Mouse (Mus musculus): ENCODE data around the gene Erich4. TPM values are rescaled to one million over a fixed set of nuclear protein-coding genes. Genes with fewer than 3 reads are reported as not detected.
"Not testable (repeated sequence)": the region's sequence is repeated elsewhere in the genome, so short reads cannot be mapped to it uniquely, and the experiment has no call there.

Erich4 gene
- total RNA-seq, 2 experiments from 2014 or later, result not detected

GRCm38 (mm10) chr7:25585351-25586204 lies 30.1 kb downstream of the Erich4 start:
- intact Hi-C loops (cut with DNase I), result no loop called here
- DNase-seq (ENCODE audit: low spot score in 2 of 2), result no peak

GRCm38 (mm10) chr7:25584651-25585050 lies 31.0 kb downstream of the Erich4 start:
- DNase-seq (ENCODE audit: low spot score in 2 of 2), result no peak
- intact Hi-C loops (cut with DNase I), result no loop called here

GRCm38 (mm10) chr7:25582301-25582810 lies 33.3 kb downstream of the Erich4 start:
- intact Hi-C loops (cut with DNase I), result no loop called here
- no peak for DNase-seq (ENCODE audit: low spot score in 2 of 2)

DNA sequence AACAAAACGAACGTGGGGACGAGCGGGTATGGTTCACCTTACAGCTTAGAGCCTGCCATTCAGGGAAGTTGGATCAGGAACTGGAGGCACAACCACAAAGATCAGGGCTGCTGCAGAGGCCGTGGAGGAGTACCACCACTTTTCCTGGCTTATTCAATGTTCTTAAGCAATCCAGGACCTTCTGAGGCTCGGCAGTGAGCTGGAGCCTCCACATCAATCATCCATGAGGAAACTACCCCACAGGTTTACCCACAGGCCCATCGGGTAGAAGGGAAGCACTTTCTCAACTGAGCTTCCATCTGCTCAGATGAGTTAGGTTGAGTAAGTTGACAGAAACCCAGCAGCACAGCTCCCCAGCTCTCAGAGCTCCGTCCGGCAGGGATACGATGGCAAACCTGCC lies 36.3 kb downstream of the Erich4 start:
- intact Hi-C loops (cut with DNase I), result loop anchor here (5.0 kb wide), 1 partner anchor 742 kb away; no protein-coding TSS in a partner anchor
- DNase-seq (ENCODE audit: low spot score in 2 of 2), result no peak

DNA sequence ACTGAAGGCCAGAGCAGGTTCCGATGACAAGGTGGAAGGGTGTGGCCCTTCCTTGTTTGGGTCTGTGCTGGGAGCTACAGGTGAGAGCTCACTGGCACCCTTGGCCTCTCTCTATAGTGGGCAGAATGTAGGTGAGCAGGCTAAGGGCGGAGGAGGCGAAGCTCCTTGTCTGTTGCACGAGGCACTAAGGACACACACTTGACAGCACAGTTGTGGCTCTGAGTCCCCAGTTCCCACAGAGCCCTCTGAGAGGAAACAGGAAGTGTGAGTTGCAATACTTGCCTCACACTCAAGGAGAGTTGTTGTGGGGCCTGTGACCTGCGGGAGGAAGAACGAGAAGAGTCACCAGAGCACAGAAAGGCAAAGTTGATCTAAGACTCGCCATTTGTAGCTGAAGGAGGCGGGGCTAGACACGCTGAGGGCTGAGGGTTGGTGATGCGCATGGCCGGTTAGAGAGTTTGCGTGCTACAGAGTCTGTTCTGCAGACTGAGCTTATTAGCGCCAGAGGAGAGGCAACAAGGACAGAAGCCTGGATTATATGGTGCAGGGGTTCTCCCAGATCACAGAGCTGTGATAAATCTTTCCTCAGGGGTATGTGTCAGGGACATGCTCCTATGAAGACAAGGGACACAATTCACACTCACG lies 38.8 kb downstream of the Erich4 start:
- intact Hi-C loops (cut with DNase I), result loop anchor here (5.0 kb wide), 1 partner anchor 740 kb away; no protein-coding TSS in a partner anchor
- DNase-seq (ENCODE audit: low spot score in 2 of 2), result not testable (repeated sequence)

- intact Hi-C loops (cut with DNase I), result loop anchor here (5.0 kb wide), 1 partner anchor 739 kb away; no protein-coding TSS in a partner anchor
- not testable (repeated sequence) for DNase-seq (ENCODE audit: low spot score in 2 of 2)
Measured at GRCm38 (mm10) chr7:25576308-25576707, 39.4 kb downstream of the Erich4 start.

DNA sequence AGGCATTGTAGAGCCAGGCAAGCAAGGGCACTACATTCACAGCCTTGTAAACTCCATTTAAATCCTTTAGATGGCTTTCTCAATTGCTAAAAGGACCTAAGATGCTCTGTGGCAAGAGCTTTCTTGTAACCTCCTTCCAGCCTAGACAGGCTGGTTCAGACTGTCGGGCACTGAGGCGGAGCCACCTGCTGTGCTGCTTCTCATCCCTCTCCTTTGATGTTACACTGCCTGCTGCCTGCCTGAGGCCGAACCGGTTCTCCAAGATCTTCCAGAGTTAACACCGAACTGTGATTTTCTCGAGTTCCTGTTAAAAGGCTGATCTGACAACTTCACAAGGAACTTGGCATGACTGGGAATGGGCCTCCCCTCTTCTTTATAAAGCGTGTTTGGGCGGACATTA lies 39.8 kb downstream of the Erich4 start:
- intact Hi-C loops (cut with DNase I), result loop anchor here (5.0 kb wide), 1 partner anchor 739 kb away; no protein-coding TSS in a partner anchor
- no peak for DNase-seq (ENCODE audit: low spot score in 2 of 2)

GRCm38 (mm10) chr7:25575105-25575504 lies 40.6 kb downstream of the Erich4 start:
- DNase-seq (ENCODE audit: low spot score in 2 of 2), result no peak
- intact Hi-C loops (cut with DNase I), result loop anchor here (5.0 kb wide), 1 partner anchor 738 kb away; no protein-coding TSS in a partner anchor

DNA sequence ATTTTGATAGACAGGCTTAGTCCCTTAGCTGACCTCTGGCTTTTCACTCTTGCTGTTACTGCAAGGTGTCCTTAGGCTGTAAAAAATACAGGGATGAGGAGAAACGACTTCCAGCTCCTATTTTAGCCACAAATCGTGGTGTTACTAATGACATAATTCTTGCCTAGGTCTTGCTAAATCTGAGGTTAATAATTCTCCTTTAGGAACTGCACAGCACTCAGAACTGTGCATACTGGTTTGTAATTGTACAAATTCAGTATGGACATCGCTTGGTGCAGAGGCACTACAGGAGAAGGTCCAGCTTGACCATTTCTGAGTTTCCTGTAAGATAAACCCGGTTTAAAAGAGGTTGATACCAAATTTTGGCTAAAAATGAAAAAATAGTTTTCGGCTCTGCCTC lies 41.9 kb downstream of the Erich4 start:
- intact Hi-C loops (cut with DNase I); DNase-seq (ENCODE audit: low spot score in 2 of 2): not testable (repeated sequence)

GRCm38 (mm10) chr7:25568721-25569120 lies 47.0 kb downstream of the Erich4 start:
- intact Hi-C loops (cut with DNase I), result no loop called here
- DNase-seq (ENCODE audit: low spot score in 2 of 2), result no peak

Other genes starting within 250 kb of the Erich4 start
- gene Cnfn, start 246.2 kb downstream of the Erich4 start, total RNA-seq (2021), result not detected
- gene Lipe, start 217.2 kb downstream of the Erich4 start, total RNA-seq (2021), result 1 to 10 TPM; 5.4 to 6.4 TPM
- not detected for gene Cxcl17, start 203.0 kb downstream of the Erich4 start, total RNA-seq (2021)
- 1 to 10 TPM; 2.2 to 2.7 TPM for gene Ceacam1, start 138.3 kb downstream of the Erich4 start, total RNA-seq (2021)
- under 1 TPM; 0.30 TPM for gene Ceacam2, start 76.0 kb downstream of the Erich4 start, total RNA-seq (2021)
- gene Dmac2, start 3.5 kb upstream of the Erich4 start, total RNA-seq (2021), result 10 to 100 TPM; 45.7 to 45.9 TPM
- gene B3gnt8, start 10.8 kb upstream of the Erich4 start, total RNA-seq (2021), result under 1 TPM; 0.34 to 0.82 TPM
- 10 to 100 TPM; 31.8 to 33.8 TPM for gene Bckdha, start 43.1 kb upstream of the Erich4 start, total RNA-seq (2021)
- 10 to 100 TPM; 24.0 to 24.4 TPM for gene Exosc5, start 43.3 kb upstream of the Erich4 start, total RNA-seq (2021)
- gene Tmem91, start 59.3 kb upstream of the Erich4 start, total RNA-seq (2021), result 10 to 100 TPM; 33.1 to 36.3 TPM
- 10 to 100 TPM; 23.5 to 24.9 TPM for gene B9d2, start 64.9 kb upstream of the Erich4 start, total RNA-seq (2021)
- 1 to 10 TPM; 9.3 to 9.4 TPM for gene Tgfb1, start 71.1 kb upstream of the Erich4 start, total RNA-seq (2021)
- gene Ccdc97, start 103.2 kb upstream of the Erich4 start, total RNA-seq (2021), result 10 to 100 TPM; 61.8 to 70.1 TPM
- gene Hnrnpul1, start 138.9 kb upstream of the Erich4 start, total RNA-seq (2021), result 100 to 1,000 TPM in 1 of 2 experiments, 10 to 100 TPM in 1; 98.4 to 105 TPM
- gene Axl, start 172.8 kb upstream of the Erich4 start, total RNA-seq (2021), result 10 to 100 TPM; 33.6 to 37.2 TPM
- 1 to 10 TPM; 1.6 to 4.9 TPM for gene Cyp2s1, start 201.0 kb upstream of the Erich4 start, total RNA-seq (2021)

Data from left cerebral cortex, postnatal 25 days (tissue).